Mouse (Mus musculus): ENCODE results near the gene Ccdc3. TPM values are rescaled to one million over a fixed set of nuclear protein-coding genes. Genes with fewer than 3 reads are reported as not detected.
"Not testable (repeated sequence)": the region's sequence is repeated elsewhere in the genome, so short reads cannot be mapped to it uniquely, and the experiment has no call there.

The Ccdc3 gene
- total RNA-seq, 2 experiments from 2014 or later: 12.9 to 57.7 TPM

GRCm38 (mm10) chr2:5204941-5205340, 67.4 kb downstream of the Ccdc3 start:
- no peak for DNase-seq (ENCODE audit: low spot score in 2 of 2)

DNA sequence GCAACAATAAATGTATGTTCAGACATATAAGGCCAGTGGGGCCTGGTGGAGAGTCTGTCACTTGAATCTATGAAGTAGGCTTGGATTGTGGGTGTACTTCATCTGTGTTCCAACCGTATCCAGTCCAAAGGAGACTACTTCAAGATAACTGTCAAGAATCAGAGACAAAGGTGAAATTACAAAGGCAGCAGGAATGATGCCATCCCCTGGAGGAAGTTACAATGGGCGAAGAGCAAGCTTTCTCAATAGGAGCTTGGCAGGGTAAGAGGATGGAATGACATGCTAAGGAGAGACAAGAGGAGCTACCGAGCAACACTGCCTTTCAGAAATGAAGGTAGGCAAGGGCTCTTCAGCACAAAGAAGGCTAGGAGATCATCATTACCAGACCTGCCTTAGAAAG, 69.1 kb downstream of the Ccdc3 start:
- DNase-seq (ENCODE audit: low spot score in 2 of 2): no peak

GRCm38 (mm10) chr2:5214581-5214980, 77.0 kb downstream of the Ccdc3 start:
- DNase-seq (ENCODE audit: low spot score in 2 of 2): no peak

GRCm38 (mm10) chr2:5215252-5215815, 77.8 kb downstream of the Ccdc3 start:
- no peak for DNase-seq (ENCODE audit: low spot score in 2 of 2)

DNA sequence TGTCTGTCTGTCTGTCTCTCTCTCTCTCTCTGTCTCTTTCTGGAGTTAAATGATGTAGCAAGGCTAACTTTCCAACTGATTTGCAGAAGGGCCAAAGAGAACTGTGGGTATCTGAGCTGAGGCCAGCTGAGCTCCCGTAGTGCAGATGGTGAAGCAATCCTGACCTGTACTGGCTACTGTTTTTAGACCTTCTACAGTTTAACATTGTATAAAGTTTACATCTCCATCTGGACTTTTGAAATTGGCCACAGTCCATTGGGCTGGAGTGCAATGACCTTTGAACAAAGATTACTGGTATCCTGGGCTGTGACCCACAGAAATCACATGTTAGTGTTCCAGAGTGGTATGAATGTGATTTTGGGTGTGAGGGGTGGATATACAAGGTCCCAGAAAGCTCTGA, 81.6 kb downstream of the Ccdc3 start:
- DNase-seq (ENCODE audit: low spot score in 2 of 2): no peak

DNA sequence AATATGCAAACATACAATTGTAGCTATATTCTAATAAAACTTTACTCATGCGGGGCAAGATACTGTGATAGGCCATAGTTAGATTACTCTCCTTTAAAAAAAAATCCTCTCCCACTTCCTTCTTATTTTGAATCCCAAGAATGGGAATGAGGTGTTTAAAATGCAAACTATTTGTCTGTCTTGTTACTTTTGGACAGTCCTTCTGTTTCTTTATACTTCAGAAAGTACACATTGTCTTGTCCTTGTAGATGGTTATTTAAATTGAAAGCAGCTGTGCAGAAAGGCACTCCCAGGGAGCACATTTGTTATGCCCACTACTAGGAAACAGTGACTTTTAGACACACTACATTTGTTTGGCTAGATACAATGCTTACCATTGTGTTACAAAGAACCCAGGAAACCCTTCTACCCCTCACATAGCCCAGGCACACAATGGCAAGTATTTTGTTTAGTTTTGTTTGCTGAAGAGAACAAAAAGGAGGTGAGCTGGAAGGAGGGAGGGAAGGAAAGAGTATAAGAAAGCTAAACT, 82.3 kb downstream of the Ccdc3 start:
- DNase-seq (ENCODE audit: low spot score in 2 of 2): no peak

DNA sequence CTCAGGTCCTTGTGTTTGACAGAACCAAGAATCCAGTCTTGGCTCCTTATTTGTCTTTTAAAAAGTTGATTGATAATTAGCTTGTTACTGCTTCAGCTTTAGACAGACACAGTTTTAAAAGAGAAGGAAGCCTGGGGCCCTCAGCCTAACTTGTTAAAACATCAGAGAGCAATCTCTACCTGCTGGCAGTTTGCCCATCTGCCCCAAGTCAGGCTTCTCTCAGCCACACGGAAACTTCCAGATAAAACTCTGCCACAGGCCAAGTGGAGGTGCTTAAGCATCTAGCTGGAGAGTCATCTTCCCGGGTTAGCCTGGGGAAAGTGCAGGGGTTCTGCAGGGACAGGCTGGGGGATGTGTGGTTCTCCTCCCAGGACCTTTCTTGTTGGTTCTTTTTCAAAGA, 85.0 kb downstream of the Ccdc3 start:
- DNase-seq (ENCODE audit: low spot score in 2 of 2): no peak

DNA sequence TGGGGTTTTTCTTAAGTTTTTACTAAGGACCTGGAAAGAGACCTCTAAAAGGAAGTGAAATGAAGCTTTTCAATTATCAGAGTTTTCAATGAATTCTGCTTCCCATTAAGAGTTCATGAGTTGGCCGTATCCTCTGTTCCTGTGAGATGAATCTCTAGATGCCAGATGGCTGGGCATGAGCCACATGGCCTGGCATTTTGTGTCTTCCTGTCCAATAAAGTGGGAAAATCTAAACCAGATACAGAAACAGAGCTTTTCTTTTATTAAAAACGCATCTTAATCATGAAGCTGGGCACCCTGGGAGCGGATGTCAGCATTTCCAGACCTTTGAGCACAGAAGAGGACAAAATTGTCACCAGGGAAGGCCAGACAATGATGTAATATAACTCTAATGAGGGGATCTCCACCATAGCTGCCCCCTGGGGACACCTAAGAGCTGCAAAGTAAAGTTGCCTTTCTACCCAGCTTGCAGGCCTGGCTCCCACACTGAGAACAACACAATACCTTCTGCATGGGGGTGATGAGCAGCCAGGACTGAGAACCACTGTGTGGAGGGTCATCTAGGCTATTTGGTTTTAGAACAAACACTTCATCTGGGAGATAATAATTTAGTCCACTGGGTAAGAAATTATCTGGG, 99.4 kb downstream of the Ccdc3 start:
- no peak for DNase-seq (ENCODE audit: low spot score in 2 of 2)

- DNase-seq (ENCODE audit: low spot score in 2 of 2): no peak
Measured at GRCm38 (mm10) chr2:5237870-5238269, 100.3 kb downstream of the Ccdc3 start.

- DNase-seq (ENCODE audit: low spot score in 2 of 2): no peak
Measured at GRCm38 (mm10) chr2:5239492-5239891, 101.9 kb downstream of the Ccdc3 start.

- DNase-seq (ENCODE audit: low spot score in 2 of 2): peak in 1 of 2 experiments; percentile 33
Measured at GRCm38 (mm10) chr2:5241469-5241897, 103.9 kb downstream of the Ccdc3 start.

DNA sequence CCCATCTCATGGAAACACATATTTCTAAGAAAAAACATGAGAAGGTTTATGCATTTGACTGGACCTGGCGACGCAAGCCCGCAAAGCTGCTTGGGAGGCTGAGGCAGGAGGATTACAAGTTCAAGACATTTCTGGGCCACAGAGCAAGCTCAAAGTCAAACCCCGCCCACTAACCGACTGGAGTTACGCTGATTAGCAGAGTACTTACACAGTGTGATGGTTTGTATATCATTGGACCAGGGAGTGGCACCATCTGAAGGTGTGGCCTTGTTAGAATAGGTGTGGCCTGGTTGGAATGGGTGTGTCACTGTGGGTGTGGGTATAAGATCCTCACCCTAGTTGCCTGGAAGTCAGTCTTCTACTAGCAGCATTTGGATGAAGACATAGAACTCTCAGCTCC, 111.6 kb downstream of the Ccdc3 start:
- DNase-seq (ENCODE audit: low spot score in 2 of 2): not testable (repeated sequence)

DNA sequence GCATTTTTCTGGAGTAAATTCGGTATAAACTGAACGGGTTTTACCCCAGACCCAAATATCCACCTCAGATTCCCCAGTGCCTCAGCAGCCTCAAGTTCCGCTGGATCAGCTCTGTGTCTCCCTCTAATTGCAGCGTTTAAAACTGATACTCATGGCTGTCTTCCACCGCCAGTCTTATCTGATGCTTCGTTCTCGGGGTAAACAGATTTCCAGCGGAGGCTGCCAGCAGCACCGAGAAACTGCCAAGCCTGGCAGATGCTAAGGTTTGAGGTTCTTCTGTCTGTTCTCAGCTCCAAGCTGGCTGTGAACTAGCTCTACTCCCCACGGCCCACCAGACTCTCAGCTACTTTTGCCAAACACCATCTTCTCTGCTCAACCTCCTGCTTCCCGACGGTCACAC, 112.4 kb downstream of the Ccdc3 start:
- no peak for DNase-seq (ENCODE audit: low spot score in 2 of 2)

GRCm38 (mm10) chr2:5258250-5258649, 120.7 kb downstream of the Ccdc3 start:
- no peak for DNase-seq (ENCODE audit: low spot score in 2 of 2)

DNA sequence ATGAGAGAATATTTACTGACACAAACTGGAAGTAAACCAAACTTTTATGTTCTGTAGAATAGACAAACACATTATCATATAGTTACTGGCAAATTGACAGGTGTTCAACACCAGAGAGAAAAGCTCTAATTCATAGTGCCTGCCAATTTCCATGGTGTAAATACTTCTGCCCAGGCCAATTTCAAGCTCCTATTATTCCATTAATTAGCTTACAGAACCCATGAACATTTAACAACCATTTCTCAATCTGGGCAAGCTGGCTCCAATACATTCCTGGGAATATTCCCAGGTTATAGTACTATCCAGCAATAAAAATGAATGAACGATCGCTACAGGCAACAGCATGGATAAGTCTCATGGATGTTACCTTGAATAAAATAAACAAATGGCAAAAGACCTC, 124.7 kb downstream of the Ccdc3 start:
- no peak for DNase-seq (ENCODE audit: low spot score in 2 of 2)

DNA sequence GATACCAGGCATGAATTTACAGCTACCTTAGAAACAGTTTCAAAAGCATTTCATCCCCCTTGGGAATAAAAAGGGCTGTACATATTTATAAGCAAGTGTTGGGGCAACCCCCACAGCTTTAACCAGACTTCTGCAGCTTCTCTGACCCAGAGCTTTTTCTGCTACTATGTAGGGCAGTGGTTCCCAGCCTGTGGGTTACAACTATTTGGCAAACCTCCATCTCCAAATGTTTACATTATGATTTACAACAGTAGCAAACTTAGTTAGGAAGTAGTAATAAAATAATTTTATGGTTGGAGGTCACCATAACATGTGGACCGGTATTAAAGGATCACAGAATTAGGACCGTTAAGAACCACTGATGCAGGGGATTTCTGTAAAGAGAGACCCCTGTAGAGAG, 130.4 kb downstream of the Ccdc3 start:
- no peak for DNase-seq (ENCODE audit: low spot score in 2 of 2)

Other genes starting within 250 kb of the Ccdc3 start
- 100 to 1,000 TPM; 343 to 349 TPM for gene Phyh, start 218.8 kb upstream of the Ccdc3 start, total RNA-seq (2021)
- gene Ucma, start 161.7 kb upstream of the Ccdc3 start, total RNA-seq (2021): not detected
- gene Mcm10, start 125.0 kb upstream of the Ccdc3 start, total RNA-seq (2021): 1 to 10 TPM; 3.4 to 3.7 TPM
- gene Optn, start 73.7 kb upstream of the Ccdc3 start, total RNA-seq (2021): 100 to 1,000 TPM in 1 of 2 experiments, 10 to 100 TPM in 1; 97.8 to 174 TPM